Mouse (Mus musculus): ENCODE results near the gene Pnmal1. TPM values are rescaled to one million over a fixed set of nuclear protein-coding genes. Genes with fewer than 3 reads are reported as not detected.

Gene Pnmal1
- total RNA-seq, 1 experiment from 2014 or later, result 4.6 TPM

DNA sequence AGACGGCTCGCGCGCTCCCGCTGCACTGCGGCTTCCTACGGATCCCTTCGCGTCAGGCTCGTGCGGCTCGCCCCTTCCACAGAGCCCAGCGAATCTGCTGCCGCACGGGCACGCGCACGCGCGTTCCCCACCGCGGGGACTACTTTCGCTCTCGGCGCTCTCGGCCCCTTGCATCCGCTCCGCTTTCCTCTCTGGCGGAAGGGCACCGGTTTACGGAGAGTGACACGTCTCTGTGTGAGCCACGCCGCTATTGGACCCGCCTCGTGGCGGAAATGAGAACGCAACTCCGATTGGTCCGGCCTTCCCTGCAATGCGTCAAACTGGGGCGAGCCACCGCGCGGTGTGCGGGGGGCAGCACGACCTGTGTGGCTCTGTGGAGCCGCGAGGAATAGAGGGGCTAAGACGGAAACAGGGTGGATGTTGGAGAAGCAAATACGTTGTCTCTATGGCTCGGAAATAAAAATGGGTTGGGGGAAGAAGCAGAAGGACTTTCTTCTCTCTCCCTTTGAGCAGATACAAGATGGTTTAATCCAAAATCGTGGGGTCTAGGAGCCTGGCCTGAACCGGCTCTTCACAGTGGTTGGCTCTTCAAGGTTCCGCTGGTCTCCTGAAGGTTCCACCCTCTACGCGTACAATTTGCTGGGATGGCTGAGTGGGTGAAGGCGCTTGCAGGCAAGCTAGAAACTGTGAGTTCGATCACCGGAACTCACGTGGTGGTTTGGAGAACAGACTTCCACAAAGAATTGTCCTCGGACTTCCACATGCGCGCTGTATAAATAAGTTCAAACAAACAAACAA, 35.2 kb upstream of the Pnmal1 start, which contains the start of gene Calm3:
TSS of gene Calm3 (minus strand) at position 78 of the 798 bp plus-strand sequence.
- DNase-seq, result peak; percentile 100

DNA sequence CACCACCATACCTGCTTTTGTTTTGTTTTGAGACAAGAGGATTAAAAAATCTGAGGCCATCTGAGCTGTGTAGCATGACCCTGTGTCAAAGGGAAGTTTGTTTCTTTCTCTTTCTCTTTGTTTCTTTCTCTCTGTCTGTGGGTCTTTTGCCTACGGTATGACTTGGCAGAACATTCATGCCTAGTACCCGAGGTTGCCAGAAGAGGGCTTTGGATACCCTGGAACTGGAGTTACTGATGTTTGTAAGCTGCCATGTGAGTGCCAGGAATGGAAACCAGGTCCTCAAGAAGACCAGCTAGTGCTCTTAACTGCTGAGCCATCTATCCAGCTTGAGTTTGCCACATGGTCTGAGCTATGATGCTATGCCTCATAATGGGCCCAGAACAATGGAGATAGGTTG, 31.1 kb upstream of the Pnmal1 start:
- DNase-seq, result no peak

DNA sequence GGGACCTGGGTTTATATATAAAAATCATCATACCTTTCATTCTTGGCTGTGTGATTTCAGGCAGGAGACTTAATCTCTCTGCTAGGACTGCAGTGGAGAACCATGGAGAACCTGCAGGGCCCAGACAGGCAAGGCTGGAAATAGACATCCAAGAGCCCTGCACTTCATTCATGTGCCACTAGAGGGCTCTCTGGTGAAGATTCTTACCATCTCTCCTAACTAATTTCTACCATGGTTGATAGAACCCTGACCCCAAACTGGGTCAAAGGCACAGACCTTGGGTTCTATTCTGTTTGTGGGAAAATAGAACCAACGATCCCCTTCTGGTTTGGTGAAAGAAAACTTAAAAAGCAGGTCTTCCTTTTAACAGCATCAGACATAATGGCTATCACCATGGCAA, 28.6 kb upstream of the Pnmal1 start:
- DNase-seq, result peak; percentile 70

DNA sequence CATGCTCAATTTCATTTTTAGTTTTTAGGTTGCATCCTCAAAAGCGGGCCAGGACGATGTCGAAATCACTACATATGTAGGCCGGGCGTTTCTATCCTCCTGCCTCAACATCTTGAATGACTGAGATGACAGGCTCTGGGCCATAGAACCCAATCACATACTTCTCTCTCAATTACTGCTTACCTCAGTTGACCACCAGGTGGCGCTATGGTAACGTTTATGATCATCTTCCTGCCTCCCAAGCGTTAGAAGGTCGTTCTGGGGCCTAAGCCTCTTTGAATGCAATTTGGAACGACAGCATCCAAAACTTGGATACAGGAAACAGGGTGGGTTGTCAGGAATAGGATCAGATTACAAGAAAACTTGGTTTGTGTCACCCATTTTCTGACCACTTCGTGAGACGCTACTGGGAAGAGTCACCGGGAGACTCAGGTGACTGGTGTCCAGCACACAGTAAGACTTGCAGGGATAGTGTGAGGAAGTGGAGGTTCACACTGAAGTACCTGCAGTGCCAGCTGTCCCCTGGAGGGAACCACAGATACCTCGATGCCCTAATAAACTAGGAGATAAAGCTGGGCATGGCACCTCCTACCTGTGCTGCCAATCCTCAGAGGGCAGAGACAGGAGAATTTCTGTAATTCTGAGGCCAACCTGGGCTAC, 27.4 kb upstream of the Pnmal1 start:
- DNase-seq, result peak; percentile 88

DNA sequence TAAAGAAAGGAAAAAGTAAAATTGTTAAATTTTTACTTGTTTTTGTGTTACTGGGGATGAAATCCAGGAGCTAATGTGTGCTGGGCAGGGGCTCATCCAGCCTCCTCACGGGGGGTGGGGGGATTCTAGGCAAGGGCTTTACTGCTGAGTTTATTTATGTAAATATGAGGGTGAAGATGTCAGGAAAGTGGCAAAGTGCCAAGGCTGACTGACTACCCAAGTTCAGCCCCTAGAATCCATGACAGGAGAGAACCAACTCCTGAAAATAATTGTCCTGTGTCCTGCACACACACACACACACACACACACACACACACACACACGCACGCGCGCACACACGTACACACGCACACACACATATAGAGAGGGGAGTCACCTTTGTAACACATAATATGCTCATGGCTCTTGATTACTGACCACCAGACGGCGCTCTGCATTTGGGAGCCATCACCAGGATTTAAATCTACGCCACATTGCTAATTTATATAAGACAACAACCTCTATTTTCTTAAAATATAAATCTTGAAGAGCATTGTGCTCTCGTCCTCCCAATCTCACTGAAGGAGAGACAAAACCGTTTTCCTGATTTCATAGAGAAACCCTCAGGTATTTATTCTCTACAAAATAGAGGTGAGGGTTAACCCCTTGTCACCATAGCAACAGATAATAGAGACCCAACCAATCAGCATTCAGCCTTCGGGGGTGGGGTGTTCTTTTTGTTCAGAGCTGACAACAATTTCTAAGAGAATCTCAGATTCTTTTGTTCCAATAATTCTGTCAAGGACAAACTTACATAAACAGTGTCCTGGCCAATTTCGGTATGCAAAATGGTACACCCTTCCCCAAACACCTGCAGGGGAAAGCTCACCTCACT, 26.5 kb upstream of the Pnmal1 start:
- DNase-seq, result peak; percentile 73

DNA sequence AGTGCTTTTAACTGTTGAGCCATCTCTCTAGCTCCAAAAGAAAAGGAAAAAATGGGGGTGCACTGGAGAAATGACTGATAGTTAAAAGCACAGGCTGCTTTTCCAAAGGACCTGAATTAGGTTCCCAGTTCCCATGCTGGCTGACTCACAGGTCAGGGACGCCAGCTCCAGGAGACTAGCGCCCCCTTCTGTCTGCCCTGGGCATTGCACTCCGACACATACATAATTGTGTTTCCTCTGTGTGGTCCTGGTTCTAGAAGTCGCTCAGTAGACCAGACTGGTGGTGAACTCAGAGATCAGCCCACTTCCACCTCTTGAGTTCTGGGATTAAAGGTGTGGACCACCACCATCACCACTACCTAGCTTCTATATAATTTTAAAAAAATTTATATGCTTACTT, 22.2 kb upstream of the Pnmal1 start:
- DNase-seq, result peak; percentile 35

DNA sequence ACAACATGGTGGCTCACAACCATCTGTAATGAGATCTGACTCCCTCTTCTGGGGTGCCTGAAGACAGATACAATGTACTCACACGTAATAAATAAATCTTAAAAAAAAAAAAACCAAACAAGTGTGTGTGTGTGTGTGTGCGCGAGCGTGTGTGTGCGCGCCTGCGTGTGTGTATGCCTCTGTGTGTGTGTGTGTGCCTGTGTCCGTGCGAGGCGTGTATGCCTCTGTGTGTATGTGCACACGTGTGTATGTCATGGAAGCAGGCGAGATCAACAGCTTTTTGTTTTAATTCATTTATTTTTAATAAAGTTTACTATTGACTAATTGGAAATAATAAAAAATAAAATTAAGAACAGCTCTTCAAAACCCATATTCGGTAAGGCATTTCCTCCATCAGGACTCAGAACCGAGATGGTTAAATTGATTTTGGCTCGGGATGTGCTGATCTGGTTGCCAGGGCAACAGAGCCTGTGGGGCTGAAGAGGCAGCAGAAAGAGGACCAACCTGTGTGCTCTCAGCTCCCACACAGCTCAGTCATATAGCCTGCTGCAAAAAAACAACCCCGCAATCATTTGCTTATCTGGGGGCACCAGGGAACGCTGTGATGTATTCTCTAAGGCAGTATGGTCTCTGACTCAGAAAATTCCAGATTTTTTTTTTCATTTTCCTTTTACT, 21.2 kb upstream of the Pnmal1 start:
- no peak for DNase-seq

DNA sequence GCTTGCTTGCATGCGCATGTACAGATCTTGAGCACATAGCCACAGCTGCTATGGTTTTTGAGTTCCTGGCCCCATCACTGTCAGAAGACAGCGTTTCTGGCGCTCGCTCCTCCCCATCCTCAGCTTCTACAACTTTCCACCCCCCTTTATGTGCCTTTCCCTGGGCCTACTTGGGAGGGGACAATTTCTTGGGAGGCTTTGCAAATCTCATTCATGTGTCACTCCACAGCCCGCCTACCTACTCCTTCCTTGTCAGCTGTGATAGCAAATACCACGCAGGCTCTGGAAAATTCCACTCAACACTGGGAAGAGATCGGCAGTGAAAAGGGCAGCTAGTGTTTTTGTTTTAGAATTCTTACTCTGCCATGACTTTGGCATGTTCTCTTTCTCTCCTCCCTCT, 19.2 kb upstream of the Pnmal1 start:
- peak; percentile 63 for DNase-seq

DNA sequence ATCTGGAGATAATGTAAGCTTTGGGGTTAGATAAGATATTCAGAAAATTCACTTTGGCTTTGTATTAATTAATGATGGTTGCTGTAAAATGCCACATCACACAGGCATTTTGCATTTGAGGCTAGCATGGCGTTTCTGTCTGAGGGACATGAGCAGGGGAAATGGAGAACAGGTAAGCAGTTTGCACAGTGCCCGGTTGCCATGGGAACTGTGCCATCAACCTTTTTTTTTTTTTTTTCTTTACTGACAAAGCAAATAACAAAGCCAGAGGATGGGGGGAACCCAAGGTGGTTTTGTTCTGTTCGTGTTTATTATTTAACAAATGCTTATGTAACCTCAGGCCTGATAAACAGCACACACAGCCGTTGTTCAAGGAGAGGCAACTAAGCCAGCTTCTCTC, 16.6 kb upstream of the Pnmal1 start:
- DNase-seq, result no peak

DNA sequence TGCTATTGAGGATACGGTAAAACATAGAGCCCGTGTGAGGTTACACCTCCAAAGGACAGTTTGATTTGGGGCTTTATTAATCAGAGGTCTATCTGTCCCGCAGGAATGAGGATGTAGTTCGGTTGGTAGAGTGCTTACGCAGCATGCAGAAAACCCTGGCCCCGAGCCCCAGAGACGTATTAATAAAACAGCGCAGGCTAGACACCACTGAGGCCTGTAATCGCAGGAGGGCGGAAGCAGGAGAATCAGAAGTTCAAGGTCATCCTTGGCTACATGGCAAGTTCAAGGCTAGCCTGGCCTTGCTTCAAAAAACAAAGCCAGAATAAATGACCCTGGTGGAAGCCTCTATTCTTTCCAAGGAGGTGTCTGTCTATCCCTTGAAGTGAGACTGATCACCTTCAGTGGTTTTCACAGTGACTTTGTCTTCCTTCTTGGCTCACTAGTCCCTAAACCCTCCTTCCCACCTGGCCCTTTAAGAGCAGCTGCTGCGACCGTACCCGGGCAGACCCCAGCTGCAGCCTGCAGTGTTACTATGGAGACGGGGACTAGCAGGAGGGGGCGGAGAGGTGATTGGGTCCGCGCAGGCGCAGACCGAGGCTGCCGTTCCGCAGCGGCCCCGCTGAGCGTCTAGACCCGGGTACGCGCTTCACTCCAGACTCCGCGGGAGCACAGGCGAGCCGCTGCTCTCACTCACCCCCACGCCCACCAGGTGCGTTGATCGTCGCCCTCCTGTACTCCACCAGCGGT, 15.2 kb upstream of the Pnmal1 start, which contains the start of gene Pnmal2:
TSS of gene Pnmal2 (plus strand) at position 622 of the 747 bp plus-strand sequence.
- DNase-seq, result peak; percentile 93

DNA sequence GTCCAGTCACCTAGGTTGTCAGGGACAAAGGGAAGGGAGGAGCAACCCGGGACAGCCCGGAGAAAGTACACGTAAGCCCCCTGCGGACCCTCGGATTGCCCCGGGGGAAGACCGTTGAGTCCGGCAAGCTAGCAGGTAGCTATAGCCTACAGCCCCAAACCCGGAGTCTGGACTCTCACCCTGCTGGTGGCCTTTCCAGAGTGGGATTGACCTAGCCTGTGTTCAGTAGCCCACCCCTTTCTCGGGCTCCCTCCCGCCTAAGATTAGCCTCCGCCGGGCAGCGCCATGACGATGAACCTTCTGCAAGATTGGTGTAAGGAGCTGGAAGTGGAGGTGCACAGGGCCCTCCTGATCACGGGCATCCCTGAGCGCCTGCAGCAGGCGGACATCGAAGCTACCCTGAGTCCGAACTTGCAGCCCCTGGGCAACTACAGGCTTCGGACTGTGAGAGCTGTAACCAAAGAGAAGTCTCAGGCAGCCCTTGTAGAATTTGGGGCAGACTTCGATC, 14.6 kb upstream of the Pnmal1 start:
- no peak for DNase-seq

DNA sequence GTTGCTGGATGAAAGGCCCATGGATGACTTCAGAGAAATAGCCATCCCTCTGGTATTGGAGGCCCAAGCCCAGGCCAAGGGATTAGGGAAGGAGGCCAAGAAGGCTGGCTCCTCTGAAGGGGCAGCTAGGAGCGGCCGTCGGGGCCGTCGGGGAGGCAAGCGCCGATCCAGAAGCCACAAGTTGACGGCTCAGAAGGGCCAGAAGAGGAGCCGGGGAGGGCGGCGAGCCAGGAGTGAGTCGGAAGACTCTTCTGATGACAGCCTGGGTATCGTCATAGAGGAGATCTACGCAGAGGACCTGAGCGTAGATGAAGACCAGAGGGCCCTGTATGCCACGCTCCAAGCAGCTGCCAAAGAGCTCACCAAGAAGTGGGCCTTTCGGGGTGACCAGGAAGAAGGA, 14.1 kb upstream of the Pnmal1 start:
- DNase-seq, result peak; percentile 24

DNA sequence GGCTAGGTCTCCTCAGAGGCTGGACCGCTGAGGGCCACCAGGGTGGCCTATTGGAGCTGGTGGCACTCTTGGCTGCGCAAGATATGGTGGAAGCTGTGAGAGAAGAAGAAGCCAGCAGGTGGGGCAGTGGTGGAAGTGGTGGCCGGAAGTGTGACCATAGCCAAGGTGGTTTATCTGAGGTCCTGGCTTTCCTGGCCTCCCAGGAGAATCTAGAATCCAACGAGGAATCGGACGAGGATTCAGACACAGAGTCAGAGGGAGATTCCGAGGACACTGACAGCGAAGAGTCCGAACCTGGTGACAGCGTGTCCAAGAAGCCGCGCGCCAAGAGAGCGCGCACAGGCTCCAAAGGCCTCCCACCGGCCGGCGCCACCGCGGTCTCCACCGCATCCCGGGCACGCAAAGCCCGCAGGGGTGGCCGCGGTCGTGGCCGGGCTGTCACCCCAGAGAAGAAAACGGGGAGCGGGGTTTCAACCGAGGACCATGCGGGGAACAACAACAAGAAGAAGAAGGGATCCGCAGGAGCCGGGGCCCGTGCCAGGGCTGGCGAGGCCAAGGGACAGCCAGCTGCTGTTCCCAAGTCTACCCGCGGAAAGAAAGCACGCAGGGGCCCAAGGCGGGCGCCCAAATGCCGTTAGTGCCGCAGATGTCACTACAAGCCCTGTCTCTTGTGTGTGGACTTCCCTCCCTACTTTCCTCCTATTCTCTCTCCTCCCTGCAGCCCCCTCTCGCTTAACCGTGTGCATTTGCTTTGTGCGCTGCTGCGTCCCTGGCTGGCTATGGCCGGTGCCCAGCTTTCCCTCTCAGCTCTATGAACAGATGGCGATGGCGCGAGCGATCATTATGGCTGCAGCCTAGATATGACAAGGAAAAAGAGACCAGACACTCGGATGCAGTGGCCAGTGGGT, 12.8 kb upstream of the Pnmal1 start:
- peak; percentile 25 for DNase-seq

DNA sequence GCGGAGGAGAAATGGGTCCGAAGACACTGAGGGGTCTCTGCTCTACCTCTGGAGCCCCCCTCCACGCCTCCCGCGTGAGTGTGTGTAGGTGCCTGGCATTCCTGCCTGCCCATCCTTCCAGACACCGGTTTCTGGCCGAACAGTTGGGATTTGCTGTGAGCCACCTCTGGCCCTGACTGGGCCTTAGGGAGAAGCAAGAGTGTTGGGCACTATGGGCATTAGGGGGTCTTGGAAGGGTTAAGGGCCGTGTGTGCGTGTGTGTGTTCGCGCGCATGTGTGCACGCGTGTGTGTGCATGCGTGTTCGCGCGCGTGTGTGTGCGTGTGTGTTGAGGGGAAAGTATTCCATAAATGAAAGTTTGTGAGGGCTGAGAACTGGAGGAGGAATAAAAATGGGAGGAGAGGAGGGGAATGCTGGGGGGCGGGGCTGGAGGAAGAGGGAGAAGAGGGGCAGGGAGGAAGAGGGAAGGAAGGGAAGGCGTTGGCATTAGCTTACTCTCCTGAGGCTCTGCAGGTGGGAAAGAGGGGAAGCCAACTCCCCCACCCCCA, 12.1 kb upstream of the Pnmal1 start:
- no peak for DNase-seq

DNA sequence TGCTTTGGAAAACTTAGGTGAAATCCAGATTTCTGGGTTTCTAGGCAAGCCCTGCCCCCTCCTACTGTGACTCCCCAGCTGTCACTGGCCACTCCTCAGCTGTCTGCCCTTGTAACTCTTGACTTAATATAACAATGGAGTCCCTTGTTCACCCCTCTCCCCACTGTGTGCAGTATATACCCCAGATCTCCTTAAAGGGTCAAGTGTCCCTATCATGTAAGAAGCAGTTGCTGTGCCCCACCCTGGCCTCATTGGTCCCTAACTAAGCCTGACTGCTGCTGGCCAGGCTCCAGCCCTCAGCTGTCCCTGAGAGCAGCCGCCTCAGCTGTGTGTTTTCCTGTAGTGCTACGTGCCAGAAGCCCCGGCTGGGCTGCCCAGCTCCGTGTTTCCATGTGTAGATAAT, 11.5 kb upstream of the Pnmal1 start:
- peak; percentile 56 for DNase-seq

DNA sequence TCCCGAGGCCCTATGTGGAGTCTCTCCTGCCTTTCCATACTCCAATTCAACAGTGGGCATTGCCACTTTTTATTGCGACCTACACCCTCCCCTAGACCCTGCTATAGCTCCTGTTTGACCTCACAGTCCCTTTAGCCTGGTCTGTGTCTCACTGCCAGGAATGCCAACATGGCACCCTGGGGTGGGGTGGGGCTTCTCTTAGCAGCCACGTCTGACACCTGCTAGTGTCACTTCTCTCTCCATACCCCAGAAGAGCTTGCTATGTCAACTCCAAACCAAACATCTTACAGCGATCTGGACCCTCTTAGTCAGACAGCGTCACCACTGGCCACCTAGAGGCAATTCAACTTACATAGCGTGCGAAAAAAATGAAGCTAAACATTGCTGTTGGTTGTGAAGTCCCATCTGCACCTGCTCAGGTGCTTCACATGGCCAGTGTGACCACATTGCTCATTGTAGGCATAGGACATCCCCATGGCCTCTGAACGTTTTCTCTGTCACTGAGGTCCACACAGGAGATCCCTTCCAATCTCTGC, 10.5 kb upstream of the Pnmal1 start:
- DNase-seq, result no peak

DNA sequence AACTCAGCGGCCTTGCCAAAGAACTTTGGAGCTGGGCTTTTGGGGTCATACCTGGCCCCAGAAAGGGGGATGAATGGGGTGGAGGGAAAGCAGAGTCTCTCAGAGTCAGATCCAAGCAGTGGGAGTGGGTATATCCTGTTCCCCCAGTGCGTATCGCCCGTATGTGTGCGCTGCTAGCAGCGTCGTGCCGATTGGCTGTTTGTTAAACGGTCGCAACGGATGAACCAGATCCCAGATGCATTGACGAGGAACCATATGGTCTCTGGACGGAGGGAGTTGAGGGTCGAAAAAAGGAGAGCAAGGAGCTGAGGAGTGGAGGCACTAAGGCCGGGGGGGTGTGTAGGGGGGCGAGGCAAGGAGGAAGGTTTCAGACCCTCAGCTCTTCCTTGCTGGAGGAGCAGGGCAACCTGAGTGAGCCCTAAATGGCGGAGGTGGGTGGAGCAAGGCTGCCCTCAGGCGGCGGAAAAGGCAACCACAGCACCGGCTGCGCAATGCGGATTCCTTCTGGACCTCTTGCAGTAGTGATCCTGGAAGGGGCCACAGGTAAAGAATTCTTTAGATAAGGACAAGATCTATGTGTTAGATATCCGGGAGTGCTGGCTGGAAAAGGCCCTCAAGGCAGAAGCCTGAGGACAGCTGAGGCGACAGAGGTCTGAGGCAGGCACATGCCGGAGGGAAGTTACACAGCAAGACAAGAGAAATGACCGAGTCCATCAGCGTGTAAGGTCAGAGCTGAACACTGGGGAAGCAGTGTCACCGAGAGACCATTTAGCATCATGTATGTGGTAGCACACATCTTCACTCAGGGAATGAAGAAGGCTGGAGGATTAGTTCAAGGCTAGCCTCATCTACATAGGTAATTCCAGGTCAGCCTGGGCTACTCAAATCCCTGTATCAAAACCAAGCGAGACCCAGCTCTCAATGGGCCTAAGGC, 9.3 kb upstream of the Pnmal1 start:
- peak; percentile 85 for DNase-seq
